Mouse (Mus musculus): ENCODE data around the gene Hsp90aa1. TPM values are rescaled to one million over a fixed set of nuclear protein-coding genes. Genes with fewer than 3 reads are reported as not detected.
A peak's percentile ranks its signal among the peaks of the same experiment; 100 is the strongest.

The Hsp90aa1 gene
- total RNA-seq, 1 experiment from 2014 or later, result 1,648 TPM

GRCm38 (mm10) chr12:110682561-110683299 is 19.8 kb downstream of the Hsp90aa1 start, which contains the start of gene 1700001K19Rik:
Gene 1700001K19Rik, minus strand, starts transcription at chr12:110682619.
- peak in 1 of 2 experiments; percentile 26; a peak in 1 of 4 replicates for ATAC-seq (replicated peaks in 1 of 2; ENCODE audit: insufficient read depth in 1 of 2, low FRiP score in 2 of 2, low TSS enrichment in 1 of 2, low read depth in 1 of 2, poor library complexity in 2 of 2, severe bottlenecking in 2 of 2)

- peak in 1 of 2 experiments; percentile 53; a peak in 2 of 4 replicates for ATAC-seq (replicated peaks in 1 of 2; ENCODE audit: insufficient read depth in 1 of 2, low FRiP score in 2 of 2, low TSS enrichment in 1 of 2, low read depth in 1 of 2, poor library complexity in 2 of 2, severe bottlenecking in 2 of 2)
These were observed 20.6 kb downstream of the Hsp90aa1 start for GRCm38 (mm10) chr12:110681878-110682277.

GRCm38 (mm10) chr12:110681191-110681590 is 21.3 kb downstream of the Hsp90aa1 start:
- no peak for ATAC-seq (replicated peaks in 1 of 2; ENCODE audit: insufficient read depth in 1 of 2, low FRiP score in 2 of 2, low TSS enrichment in 1 of 2, low read depth in 1 of 2, poor library complexity in 2 of 2, severe bottlenecking in 2 of 2)

GRCm38 (mm10) chr12:110674243-110674642 is 28.3 kb downstream of the Hsp90aa1 start:
- peak in 1 of 2 experiments; percentile 21; a peak in 1 of 4 replicates for ATAC-seq (replicated peaks in 1 of 2; ENCODE audit: insufficient read depth in 1 of 2, low FRiP score in 2 of 2, low TSS enrichment in 1 of 2, low read depth in 1 of 2, poor library complexity in 2 of 2, severe bottlenecking in 2 of 2)

- ATAC-seq (replicated peaks in 1 of 2; ENCODE audit: insufficient read depth in 1 of 2, low FRiP score in 2 of 2, low TSS enrichment in 1 of 2, low read depth in 1 of 2, poor library complexity in 2 of 2, severe bottlenecking in 2 of 2), result no peak
These were observed 35.0 kb downstream of the Hsp90aa1 start for GRCm38 (mm10) chr12:110667466-110668077.

- ATAC-seq (replicated peaks in 1 of 2; ENCODE audit: insufficient read depth in 1 of 2, low FRiP score in 2 of 2, low TSS enrichment in 1 of 2, low read depth in 1 of 2, poor library complexity in 2 of 2, severe bottlenecking in 2 of 2), result no peak
These were observed 40.8 kb downstream of the Hsp90aa1 start for GRCm38 (mm10) chr12:110661746-110662145.

GRCm38 (mm10) chr12:110651464-110651863 is 51.1 kb downstream of the Hsp90aa1 start:
- ATAC-seq (replicated peaks in 1 of 2; ENCODE audit: insufficient read depth in 1 of 2, low FRiP score in 2 of 2, low TSS enrichment in 1 of 2, low read depth in 1 of 2, poor library complexity in 2 of 2, severe bottlenecking in 2 of 2), result no peak

- no peak for ATAC-seq (replicated peaks in 1 of 2; ENCODE audit: insufficient read depth in 1 of 2, low FRiP score in 2 of 2, low TSS enrichment in 1 of 2, low read depth in 1 of 2, poor library complexity in 2 of 2, severe bottlenecking in 2 of 2)
These were observed 52.3 kb downstream of the Hsp90aa1 start for GRCm38 (mm10) chr12:110650241-110650641.

Other genes with a start within 250 kb of the Hsp90aa1 start
- gene Dync1h1, start 101.3 kb downstream of the Hsp90aa1 start, total RNA-seq (2017), result 112 and 117 TPM in 2 replicates
- not detected in 2 replicates for gene 1700001K19Rik, start 20.1 kb downstream of the Hsp90aa1 start, total RNA-seq (2017)
- gene Wdr20, start 35.2 kb upstream of the Hsp90aa1 start, total RNA-seq (2017), result 37.6 and 43.4 TPM in 2 replicates
- gene Mok, start 138.2 kb upstream of the Hsp90aa1 start, total RNA-seq (2017), result 0.25 and 0.31 TPM in 2 replicates
- gene Zfp839, start 147.5 kb upstream of the Hsp90aa1 start, total RNA-seq (2017), result 8.2 and 10.3 TPM in 2 replicates
- 53.8 and 73.5 TPM in 2 replicates for gene Cinp, start 186.4 kb upstream of the Hsp90aa1 start, total RNA-seq (2017)
- gene Tecpr2, start 186.5 kb upstream of the Hsp90aa1 start, total RNA-seq (2017), result 3.8 and 6.1 TPM in 2 replicates

Data from hematopoietic stem cell, adult 5-6 weeks (primary cell).